Mouse (Mus musculus): ENCODE data around the gene Cxcl14. TPM values are rescaled to one million over a fixed set of nuclear protein-coding genes. Genes with fewer than 3 reads are reported as not detected.
A peak's percentile ranks its signal among the peaks of the same experiment; 100 is the strongest.

Gene Cxcl14
- total and polyA plus RNA-seq, 2 experiments from 2014 or later = 32.7 to 34.1 TPM

DNA sequence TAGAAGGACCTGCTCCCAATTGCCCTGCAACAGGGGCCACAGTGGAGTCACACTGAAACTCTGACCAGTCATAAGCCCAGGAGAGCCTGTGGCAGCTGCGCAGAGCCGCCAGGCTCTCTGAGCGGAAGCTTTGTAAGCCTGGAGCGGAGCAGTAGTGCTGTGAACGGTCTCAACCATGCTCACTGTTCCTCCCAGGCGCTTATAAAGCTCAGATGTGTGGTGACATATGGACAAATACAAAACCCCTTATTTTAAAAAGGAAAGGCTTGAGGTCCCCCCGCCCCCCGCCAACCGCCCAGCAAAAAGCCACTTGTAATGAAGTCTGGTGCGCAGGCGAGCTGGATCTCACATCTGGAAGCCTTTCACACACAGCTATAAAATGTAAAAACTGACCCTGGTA, 7.1 kb downstream of the Cxcl14 start:
- Histone ChIP-seq H3K4me1 (ENCODE audit: insufficient read depth, low read length) (no peaks in the 10 kb centered on the region), H3K9ac (replicated peaks; ENCODE audit: low read length, poor library complexity, severe bottlenecking) (no peak overlapping the region), H3K4me2 (ENCODE audit: low read depth, low read length, poor library complexity, severe bottlenecking) (no peak overlapping the region), H3K36me3 (ENCODE audit: insufficient read depth, low read length) (no peaks in the 10 kb centered on the region), H3K9me3 (ENCODE audit: low read length) (no peaks in the 10 kb centered on the region), H3K27me3 (ENCODE audit: insufficient read depth, low read length) (peaks cover 4% of the 10 kb centered on the region; the same call in 1 of the 2 replicates), H3K4me3 (ENCODE audit: low read depth, low read length) (no peak overlapping the region), H3K27ac (ENCODE audit: low read depth, low read length) (no peak overlapping the region)
- 64% methylated on average over 11 of the region's 11 CpGs for WGBS
- no peak for ATAC-seq (ENCODE audit: low FRiP score)
- TF ChIP-seq CTCF (IDR thresholded peaks at IDR 0.05) = no peak
- DNase-seq (ENCODE audit: low spot score) = no peak

DNA sequence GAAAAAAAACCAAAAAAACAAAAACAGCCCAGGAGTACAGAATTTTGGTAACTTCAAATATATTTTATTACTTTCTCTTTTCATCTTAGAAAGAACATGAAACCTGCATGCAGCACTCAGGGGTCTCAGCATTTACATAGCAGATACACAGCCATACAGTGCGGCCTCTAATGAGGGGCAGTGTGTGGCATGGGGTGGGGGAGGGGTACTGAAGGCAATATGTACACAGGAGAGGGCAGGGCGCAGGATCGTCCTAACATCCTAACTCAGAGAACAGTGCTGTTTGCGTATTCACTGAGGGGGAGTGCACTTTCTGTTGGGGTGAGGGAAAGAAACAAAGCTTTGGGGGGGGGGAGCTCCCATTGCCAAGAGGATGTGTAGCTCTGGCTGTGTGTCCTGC, 7.8 kb downstream of the Cxcl14 start:
- Histone ChIP-seq H3K27ac (ENCODE audit: low read depth, low read length) (no peak overlapping the region), H3K9me3 (ENCODE audit: low read length) (no peaks in the 10 kb centered on the region), H3K4me1 (ENCODE audit: insufficient read depth, low read length) (no peaks in the 10 kb centered on the region), H3K9ac (replicated peaks; ENCODE audit: low read length, poor library complexity, severe bottlenecking) (no peak overlapping the region), H3K4me3 (ENCODE audit: low read depth, low read length) (no peak overlapping the region), H3K27me3 (ENCODE audit: insufficient read depth, low read length) (peaks cover 4% of the 10 kb centered on the region; the same call in 1 of the 2 replicates), H3K36me3 (ENCODE audit: insufficient read depth, low read length) (no peaks in the 10 kb centered on the region), H3K4me2 (ENCODE audit: low read depth, low read length, poor library complexity, severe bottlenecking) (no peak overlapping the region)
- ATAC-seq (ENCODE audit: low FRiP score) = no peak
- 54% methylated on average over 4 of the region's 4 CpGs for WGBS
- DNase-seq (ENCODE audit: low spot score) = no peak
- TF ChIP-seq CTCF (IDR thresholded peaks at IDR 0.05) = no peak

DNA sequence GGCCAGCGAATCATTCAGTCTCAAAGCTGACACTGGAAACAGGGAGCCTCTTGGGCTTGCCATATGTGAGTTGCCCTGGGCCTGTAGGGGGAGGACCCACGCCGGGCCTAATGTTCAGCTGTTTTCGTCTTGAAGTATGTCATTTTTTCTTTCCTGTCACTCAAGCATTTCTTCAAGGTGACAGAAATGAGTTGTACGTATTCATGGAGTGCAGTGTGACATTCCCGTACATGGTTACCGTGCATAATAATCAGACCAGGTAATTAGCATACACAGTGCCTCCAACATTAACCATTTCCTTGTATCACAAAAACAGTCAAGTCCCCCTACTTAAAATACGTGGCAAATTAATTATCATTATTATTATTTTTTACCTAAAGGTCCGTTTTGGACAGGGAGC, 9.3 kb downstream of the Cxcl14 start:
- 52% methylated on average over 9 of the region's 9 CpGs for WGBS
- Histone ChIP-seq H3K4me2 (ENCODE audit: low read depth, low read length, poor library complexity, severe bottlenecking) (no peak overlapping the region), H3K27me3 (ENCODE audit: insufficient read depth, low read length) (0 out of 2 replicates have a peak, but pooled peaks cover 4% of the 10 kb centered on the region), H3K36me3 (ENCODE audit: insufficient read depth, low read length) (no peaks in the 10 kb centered on the region), H3K4me3 (ENCODE audit: low read depth, low read length) (no peak overlapping the region), H3K4me1 (ENCODE audit: insufficient read depth, low read length) (no peaks in the 10 kb centered on the region), H3K27ac (ENCODE audit: low read depth, low read length) (no peak overlapping the region), H3K9ac (replicated peaks; ENCODE audit: low read length, poor library complexity, severe bottlenecking) (no peak overlapping the region), H3K9me3 (ENCODE audit: low read length) (no peaks in the 10 kb centered on the region)
- DNase-seq (ENCODE audit: low spot score) = no peak
- no peak for ATAC-seq (ENCODE audit: low FRiP score)
- no peak for TF ChIP-seq CTCF (IDR thresholded peaks at IDR 0.05)

DNA sequence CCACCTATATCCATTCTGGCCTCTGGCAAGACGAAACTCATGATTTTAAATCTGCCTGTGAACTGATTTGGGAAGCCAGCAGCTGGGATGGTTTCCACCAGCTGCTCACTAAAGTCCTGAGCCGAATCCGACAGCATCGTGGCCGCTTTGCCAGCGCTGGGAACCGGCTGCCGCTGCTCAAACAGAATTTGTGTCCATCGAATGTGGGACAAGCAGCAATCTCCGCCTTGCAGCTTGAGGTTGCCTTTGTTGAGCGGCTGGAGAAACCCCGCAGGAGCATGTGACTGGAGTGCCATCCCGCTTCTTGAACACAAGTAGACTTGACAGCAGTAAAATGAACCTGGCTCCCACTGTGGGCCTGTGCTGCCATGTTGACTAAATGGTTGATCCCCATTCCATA, 13.0 kb downstream of the Cxcl14 start:
- no peaks in the 10 kb centered on the region for H3K27me3 ChIP-seq (ENCODE audit: insufficient read depth, low read length)
- 83% methylated on average over 13 of the region's 13 CpGs for WGBS
- TF ChIP-seq CTCF (IDR thresholded peaks at IDR 0.05) = no peak
- no peak for DNase-seq (ENCODE audit: low spot score)
- H3K9ac ChIP-seq (replicated peaks; ENCODE audit: low read length, poor library complexity, severe bottlenecking) = no peak overlapping the region
- no peak for ATAC-seq (ENCODE audit: low FRiP score)
- H3K9me3 ChIP-seq (ENCODE audit: low read length) = no peaks in the 10 kb centered on the region
- H3K4me2 ChIP-seq (ENCODE audit: low read depth, low read length, poor library complexity, severe bottlenecking) = no peak overlapping the region
- H3K4me1 ChIP-seq (ENCODE audit: insufficient read depth, low read length) = no peaks in the 10 kb centered on the region
- H3K36me3 ChIP-seq (ENCODE audit: insufficient read depth, low read length) = no peaks in the 10 kb centered on the region
- H3K4me3 ChIP-seq (ENCODE audit: low read depth, low read length) = no peak overlapping the region
- H3K27ac ChIP-seq (ENCODE audit: low read depth, low read length) = no peak overlapping the region

DNA sequence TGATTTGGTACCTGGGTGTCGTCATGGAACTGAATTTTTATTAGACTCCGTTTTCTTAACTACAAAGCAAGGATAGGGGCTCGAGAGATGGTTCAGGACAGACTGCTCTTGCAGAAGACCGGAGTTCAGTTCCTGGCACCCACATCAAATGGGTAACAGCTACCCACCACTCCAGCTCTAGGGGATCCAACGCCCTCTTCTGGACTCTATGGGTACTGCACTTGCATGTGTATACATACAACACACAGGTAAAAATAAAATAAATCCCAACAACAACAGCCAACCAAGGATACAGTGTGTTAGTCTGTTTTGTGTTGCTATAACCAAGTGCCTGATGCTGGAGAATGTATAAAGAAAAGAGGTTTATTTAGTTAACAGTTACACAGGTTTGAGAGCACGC, 16.0 kb downstream of the Cxcl14 start:
- DNase-seq (ENCODE audit: low spot score) = no peak
- Histone ChIP-seq H3K4me2 (ENCODE audit: low read depth, low read length, poor library complexity, severe bottlenecking) (no peak overlapping the region), H3K4me1 (ENCODE audit: insufficient read depth, low read length) (no peaks in the 10 kb centered on the region), H3K27me3 (ENCODE audit: insufficient read depth, low read length) (no peaks in the 10 kb centered on the region), H3K36me3 (ENCODE audit: insufficient read depth, low read length) (no peaks in the 10 kb centered on the region), H3K4me3 (ENCODE audit: low read depth, low read length) (no peak overlapping the region), H3K9ac (replicated peaks; ENCODE audit: low read length, poor library complexity, severe bottlenecking) (no peak overlapping the region), H3K27ac (ENCODE audit: low read depth, low read length) (no peak overlapping the region), H3K9me3 (ENCODE audit: low read length) (no peaks in the 10 kb centered on the region)
- WGBS = 81% methylated on average over 6 of the region's 6 CpGs
- peak; percentile 53 for TF ChIP-seq CTCF (IDR thresholded peaks at IDR 0.05)
- no peak for ATAC-seq (ENCODE audit: low FRiP score)

DNA sequence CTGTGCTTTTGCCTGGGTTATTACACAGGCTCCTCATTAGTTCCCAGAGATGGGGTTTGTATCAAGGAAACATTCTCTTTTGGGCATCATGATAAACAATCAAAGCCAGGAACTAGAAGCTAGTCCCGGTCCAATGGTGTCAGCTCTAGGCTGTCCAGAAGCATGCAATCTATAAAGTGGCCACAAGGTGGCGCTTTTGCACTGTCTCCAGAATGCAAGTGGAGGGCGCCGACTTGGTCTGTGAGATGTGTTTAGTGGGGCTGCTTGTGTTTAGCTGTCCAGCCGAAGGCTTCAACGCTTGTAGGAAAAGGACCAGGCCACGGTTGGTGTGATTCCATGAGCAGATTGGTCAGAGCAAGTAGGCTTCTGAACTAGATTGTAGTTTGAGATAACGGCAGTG, 16.9 kb downstream of the Cxcl14 start:
- Histone ChIP-seq H3K4me1 (ENCODE audit: insufficient read depth, low read length) (no peaks in the 10 kb centered on the region), H3K4me3 (ENCODE audit: low read depth, low read length) (no peak overlapping the region), H3K27ac (ENCODE audit: low read depth, low read length) (no peak overlapping the region), H3K27me3 (ENCODE audit: insufficient read depth, low read length) (no peaks in the 10 kb centered on the region), H3K9me3 (ENCODE audit: low read length) (no peaks in the 10 kb centered on the region), H3K4me2 (ENCODE audit: low read depth, low read length, poor library complexity, severe bottlenecking) (no peak overlapping the region), H3K9ac (replicated peaks; ENCODE audit: low read length, poor library complexity, severe bottlenecking) (no peak overlapping the region), H3K36me3 (ENCODE audit: insufficient read depth, low read length) (no peaks in the 10 kb centered on the region)
- WGBS = 16% methylated on average over 8 of the region's 8 CpGs
- peak; percentile 69 for ATAC-seq (ENCODE audit: low FRiP score)
- DNase-seq (ENCODE audit: low spot score) = peak; percentile 92
- peak; percentile 99 for TF ChIP-seq CTCF (IDR thresholded peaks at IDR 0.05)

Data from midbrain, postnatal 0 days (tissue).